Mouse (Mus musculus) thymus, adult 2 months (tissue): ENCODE measurements around the gene Eif3d. TPM values are rescaled to one million over a fixed set of nuclear protein-coding genes. Genes with fewer than 3 reads are reported as not detected.
"Not testable (repeated sequence)": the region's sequence is repeated elsewhere in the genome, so short reads cannot be mapped to it uniquely, and the experiment has no call there.

Experiments
- DNase-seq: peaks from one replicate; pipeline ENCODE4 v3.0.0; 2021
- H3K27ac ChIP-seq: fragments of 200-500 bp; 2 replicates; pipeline ENCODE4 v1.5.1; 2012; ENCODE audit warnings: low read length, control low read depth; ENCODE audit not compliant: control insufficient read depth, insufficient read depth
- H3K27me3 ChIP-seq: fragments of 200-500 bp; 2 replicates; pipeline ENCODE4 v1.6.1; 2012; ENCODE audit warnings: mild to moderate bottlenecking, low read length, moderate library complexity, mixed read lengths; ENCODE audit not compliant: control insufficient read depth, insufficient read depth
- H3K36me3 ChIP-seq: fragments of 200-500 bp; 2 replicates; pipeline ENCODE4 v1.6.1; 2012; ENCODE audit warnings: mild to moderate bottlenecking, low read length, moderate library complexity; ENCODE audit not compliant: control insufficient read depth, insufficient read depth
- H3K4me1 ChIP-seq: fragments of 200-500 bp; replicated peaks from 2 replicates; pipeline ENCODE4 v1.6.1; 2012; ENCODE audit warnings: low read length; ENCODE audit not compliant: control insufficient read depth, insufficient read depth
- H3K4me3 ChIP-seq: fragments of 200-500 bp; 2 replicates; pipeline ENCODE4 v1.5.1; 2012; ENCODE audit warnings: mild to moderate bottlenecking, low read length, control low read depth, moderate library complexity; ENCODE audit not compliant: control insufficient read depth, insufficient read depth
- CTCF ChIP-seq: fragments of 200-500 bp; IDR thresholded peaks from 2 replicates; pipeline ENCODE4 v1.5.1; 2012; ENCODE audit warnings: mild to moderate bottlenecking, control low read depth, low read length, moderate library complexity, borderline replicate concordance; ENCODE audit not compliant: control insufficient read depth, poor library complexity, insufficient read depth; ENCODE audit errors: extremely low read depth
- POLR2A ChIP-seq: fragments of 200-500 bp; IDR thresholded peaks from 2 replicates; pipeline ENCODE4 v1.6.1; 2012; ENCODE audit warnings: mild to moderate bottlenecking, low read length, control low read depth, moderate library complexity; ENCODE audit not compliant: control insufficient read depth, poor library complexity, insufficient read depth; ENCODE audit errors: extremely low read depth
- whole genome bisulfite sequencing: fragments of 180-500 bp; shearing (Covaris S2); methylation state at CpG from one replicate; pipeline ENCODE4 v1.1.7; 2018; 5-methylcytosine and 5-hydroxymethylcytosine counted together
- polyA plus RNA-seq: library from polyadenylated mRNA; depleted of rRNA; stranded (reverse); fragments of >200 nt; gene quantifications from 2 replicates; pipeline ENCODE4 v1.2.3, GENCODE M21; 2012; rRNA removed

The Eif3d gene
- polyA plus RNA-seq: 198 and 205 TPM in 2 replicates

GRCm38 (mm10) chr15:77970470-77971292, at the start of gene Eif3d:
TSS of gene Eif3d (minus strand) at chr15:77970813.
- TF ChIP-seq CTCF: no peak
- 0 out of 2 replicates have a peak, but pooled peaks have one; percentile 19 for TF ChIP-seq POLR2A
- DNase-seq: peak; percentile 96
- under 1% methylated on average over 72 of the region's 72 CpGs for WGBS

GRCm38 (mm10) chr15:78014046-78014445, 43.4 kb upstream of the Eif3d start:
- Histone ChIP-seq H3K27ac (no peak overlapping the region), H3K27me3 (no peaks in the 10 kb centered on the region), H3K4me1 (no peaks in the 10 kb centered on the region), H3K36me3 (no peaks in the 10 kb centered on the region), H3K4me3 (no peak overlapping the region)
- DNase-seq: no peak
- WGBS: 97% methylated on average over 1 of the region's 1 CpGs
- no peak for TF ChIP-seq CTCF
- no peak for TF ChIP-seq POLR2A

More at GRCm38 (mm10) chr15:77970470-77971292, at the start of gene Eif3d:
- no peaks in the 10 kb centered on the region for H3K27me3 ChIP-seq
- peak within 1 kb of the TSS; percentile 86 for H3K4me3 ChIP-seq
- peak within 1 kb of the TSS; percentile 94 for H3K27ac ChIP-seq
- H3K36me3 ChIP-seq: peaks cover 26% of the 10 kb centered on the region
- H3K4me1 ChIP-seq: peaks cover 9% of the 10 kb centered on the region

- not testable (repeated sequence) for DNase-seq, H3K4me1 ChIP-seq, H3K36me3 ChIP-seq, H3K27ac ChIP-seq, H3K4me3 ChIP-seq, H3K27me3 ChIP-seq
- 93% methylated on average over 8 of the region's 8 CpGs for WGBS
Observed at GRCm38 (mm10) chr15:78008206-78008605, 37.6 kb upstream of the Eif3d start.

GRCm38 (mm10) chr15:78003929-78004328, 33.3 kb upstream of the Eif3d start:
- peak; percentile 4 for DNase-seq
- WGBS: 51% methylated on average over 9 of the region's 9 CpGs

GRCm38 (mm10) chr15:78001400-78001799, 30.8 kb upstream of the Eif3d start:
- 50% methylated on average over 5 of the region's 5 CpGs for WGBS
- TF ChIP-seq CTCF: no peak
- TF ChIP-seq POLR2A: no peak
- H3K27ac ChIP-seq: no peak overlapping the region

More at GRCm38 (mm10) chr15:78003929-78004328, 33.3 kb upstream of the Eif3d start:
- H3K36me3 ChIP-seq: no peaks in the 10 kb centered on the region
- no peak for TF ChIP-seq CTCF
- no peak for TF ChIP-seq POLR2A
- H3K4me1 ChIP-seq: no peaks in the 10 kb centered on the region
- no peak overlapping the region for H3K27ac ChIP-seq
- no peak overlapping the region for H3K4me3 ChIP-seq
- H3K27me3 ChIP-seq: no peaks in the 10 kb centered on the region

GRCm38 (mm10) chr15:77988541-77988940, 17.9 kb upstream of the Eif3d start:
- 75% methylated on average over 5 of the region's 5 CpGs for WGBS
- Histone ChIP-seq H3K36me3 (no peaks in the 10 kb centered on the region), H3K4me1 (no peaks in the 10 kb centered on the region), H3K4me3 (no peak overlapping the region), H3K27me3 (no peaks in the 10 kb centered on the region), H3K27ac (no peak overlapping the region)
- TF ChIP-seq CTCF (no peak), POLR2A (no peak)
- DNase-seq: no peak

More at GRCm38 (mm10) chr15:78001400-78001799, 30.8 kb upstream of the Eif3d start:
- DNase-seq: no peak
- H3K27me3 ChIP-seq: no peaks in the 10 kb centered on the region
- H3K4me3 ChIP-seq: no peak overlapping the region
- no peaks in the 10 kb centered on the region for H3K36me3 ChIP-seq
- H3K4me1 ChIP-seq: no peaks in the 10 kb centered on the region

- no peaks in the 10 kb centered on the region for H3K36me3 ChIP-seq
- WGBS: 17% methylated on average over 3 of the region's 3 CpGs
- TF ChIP-seq POLR2A: no peak
- TF ChIP-seq CTCF: no peak
Observed at GRCm38 (mm10) chr15:77983391-77983790, 12.8 kb upstream of the Eif3d start.

More at GRCm38 (mm10) chr15:77983391-77983790, 12.8 kb upstream of the Eif3d start:
- H3K4me3 ChIP-seq: no peak overlapping the region
- no peak overlapping the region for H3K27ac ChIP-seq
- no peaks in the 10 kb centered on the region for H3K27me3 ChIP-seq
- no peaks in the 10 kb centered on the region for H3K4me1 ChIP-seq
- no peak for DNase-seq
